Comparison of ENCODE assay signal across 8 mouse cellular contexts in genomic region chr8:95825162-95825561, GRCm38 (mm10). TPM values are rescaled to one million over a fixed set of nuclear protein-coding genes. Genes with fewer than 3 reads are reported as not detected.
DNase-seq lines count a peak whose midpoint lies in the region; ATAC-seq and TF ChIP-seq lines count a peak whose summit lies in the region.
"Not testable (repeated sequence)": the region's sequence is repeated elsewhere in the genome, so short reads cannot be mapped to it uniquely, and the experiment has no call there.

Sap18b (plus strand) TSS chr8:95825346.

- not testable (repeated sequence) for ATAC-seq in embryonic facial prominence, embryonic 15.5 days (ENCODE audit: insufficient number of reproducible peaks, low FRiP score, low TSS enrichment, low read depth); limb, embryonic 14.5 days (ENCODE audit: low FRiP score, low read depth); stomach, embryonic 15.5 days (ENCODE audit: insufficient read depth, low FRiP score, low read depth)

- not testable (repeated sequence) for DNase-seq in adrenal gland, adult 18-20 months (ENCODE audit: low spot score in 2 of 2); gastrocnemius, postnatal 25 days; heart, postnatal 4 days; large intestine, adult 2 months (ENCODE audit: low read depth, low spot score); limb, embryonic 14.5 days (ENCODE audit: low spot score); midbrain, embryonic 10.5 days (ENCODE audit: low spot score)

- not testable (repeated sequence) for H3K36me3 ChIP-seq in embryonic facial prominence, embryonic 15.5 days; limb, embryonic 14.5 days (ENCODE audit: control insufficient read depth, insufficient read depth, low read length); midbrain, embryonic 10.5 days; stomach, embryonic 15.5 days

- not testable (repeated sequence) for H3K27ac ChIP-seq in embryonic facial prominence, embryonic 15.5 days (replicated peaks); limb, embryonic 14.5 days (replicated peaks; ENCODE audit: low read depth, low read length); midbrain, embryonic 10.5 days (replicated peaks); stomach, embryonic 15.5 days

- not testable (repeated sequence) for H3K27me3 ChIP-seq in embryonic facial prominence, embryonic 15.5 days; limb, embryonic 14.5 days (ENCODE audit: control insufficient read depth, insufficient read depth, low read length); midbrain, embryonic 10.5 days (ENCODE audit: low read depth, poor library complexity, severe bottlenecking); stomach, embryonic 15.5 days (replicated peaks)

- not testable (repeated sequence) for H3K4me2 ChIP-seq in embryonic facial prominence, embryonic 15.5 days (replicated peaks); limb, embryonic 14.5 days (replicated peaks; ENCODE audit: low read depth, low read length, severe bottlenecking); stomach, embryonic 15.5 days

- not testable (repeated sequence) for H3K9ac ChIP-seq in embryonic facial prominence, embryonic 15.5 days; limb, embryonic 14.5 days (ENCODE audit: low read depth, low read length, severe bottlenecking); stomach, embryonic 15.5 days

- not testable (repeated sequence) for H3K4me1 ChIP-seq in embryonic facial prominence, embryonic 15.5 days; limb, embryonic 14.5 days (ENCODE audit: control insufficient read depth, insufficient read depth, low read length); midbrain, embryonic 10.5 days; stomach, embryonic 15.5 days

- 59% methylated on average over 25 of the region's 25 CpGs for WGBS in embryonic facial prominence, embryonic 15.5 days
- 68% methylated on average over 25 of the region's 25 CpGs for WGBS in large intestine, adult 2 months
- WGBS in limb, embryonic 14.5 days, result 54% methylated on average over 25 of the region's 25 CpGs
- WGBS in midbrain, embryonic 10.5 days, result 61% methylated on average over 25 of the region's 25 CpGs
- WGBS in stomach, embryonic 15.5 days, result 69% methylated on average over 25 of the region's 25 CpGs

- TF ChIP-seq POLR2A in limb, embryonic 14.5 days (IDR thresholded peaks at IDR 0.05; ENCODE audit: borderline replicate concordance, extremely low read depth, insufficient read depth, insufficient read length), result not testable (repeated sequence)

- not testable (repeated sequence) for H3K9me3 ChIP-seq in embryonic facial prominence, embryonic 15.5 days (replicated peaks); limb, embryonic 14.5 days (ENCODE audit: control insufficient read depth, low read length); midbrain, embryonic 10.5 days (replicated peaks); stomach, embryonic 15.5 days

- not testable (repeated sequence) for H3K4me3 ChIP-seq in embryonic facial prominence, embryonic 15.5 days (replicated peaks); limb, embryonic 14.5 days (replicated peaks; ENCODE audit: low read length); midbrain, embryonic 10.5 days; stomach, embryonic 15.5 days (replicated peaks)

RNA-seq across cellular contexts. Expression of gene Sap18b, which starts in this region (rescaled TPM):
- total RNA-seq in adrenal gland, adult 18-20 months (2021), result 100 to 1,000 TPM; 163 to 197 TPM
- 311 and 322 TPM in 2 replicates for polyA plus RNA-seq in embryonic facial prominence, embryonic 15.5 days (2015; fragmentation: Nextera tagmentation; extraction: Ambion mirVana)
- 10 to 100 TPM; 85.4 to 87.5 TPM for total RNA-seq in gastrocnemius, postnatal 25 days (2021)
- 100 to 1,000 TPM in 1 of 2 experiments, 10 to 100 TPM in 1; 92.4 to 102 TPM for total RNA-seq in heart, postnatal 4 days (2021)
- polyA plus RNA-seq in large intestine, adult 2 months (2012; rRNA removed), result 47.0 and 51.7 TPM in 2 replicates
- 90.9 and 138 TPM in 2 replicates for polyA plus RNA-seq in limb, embryonic 14.5 days (2012; rRNA removed)
- 327 and 341 TPM in 2 replicates for polyA plus RNA-seq in limb, embryonic 14.5 days (2014; fragmentation: Nextera tagmentation; extraction: Ambion mirVana)
- polyA plus RNA-seq in midbrain, embryonic 10.5 days (2016; fragmentation: Nextera tagmentation; extraction: Ambion mirVana), result 353 and 394 TPM in 2 replicates
- 346 and 356 TPM in 2 replicates for polyA plus RNA-seq in stomach, embryonic 15.5 days (2015; fragmentation: Nextera tagmentation; extraction: Ambion mirVana)
